Mouse (Mus musculus) heart, embryonic 16.5 days (tissue): ENCODE data around the gene Gigyf2. TPM values are rescaled to one million over a fixed set of nuclear protein-coding genes. Genes with fewer than 3 reads are reported as not detected.

Experiments used
- ATAC-seq: fragments of 200-750 bp; cut with Nextera tagmentation; replicated peaks from 2 replicates; pipeline ENCODE4 v1.8.0; 2017; ENCODE audit warnings: moderate number of reproducible peaks; ENCODE audit not compliant: insufficient read depth, low FRiP score; ENCODE audit errors: extremely low read depth
- H3K27ac ChIP-seq: fragments of 300-500 bp; sonication (generic); 2 replicates; pipeline ENCODE4 v1.5.1; 2014; ENCODE audit warnings: mild to moderate bottlenecking, low read length, control low read depth, moderate library complexity
- H3K27me3 ChIP-seq: fragments of 300-500 bp; sonication (generic); 2 replicates; pipeline ENCODE4 v1.6.1; 2014; ENCODE audit warnings: low read length, mixed read lengths; ENCODE audit not compliant: control insufficient read depth, insufficient read depth
- H3K36me3 ChIP-seq: fragments of 300-500 bp; sonication (generic); 2 replicates; pipeline ENCODE4 v1.6.1; 2014; ENCODE audit not compliant: control insufficient read depth, insufficient read depth
- H3K4me1 ChIP-seq: fragments of 300-500 bp; sonication (generic); 2 replicates; pipeline ENCODE4 v1.6.1; 2014; ENCODE audit warnings: low read length, mixed read lengths; ENCODE audit not compliant: control insufficient read depth, insufficient read depth
- H3K4me2 ChIP-seq: fragments of 300-500 bp; sonication (generic); 2 replicates; pipeline ENCODE4 v1.6.1; 2014; ENCODE audit warnings: low read depth, mild to moderate bottlenecking, control low read depth, low read length
- H3K4me3 ChIP-seq: fragments of 300-500 bp; sonication (generic); 2 replicates; pipeline ENCODE4 v1.5.1; 2014; ENCODE audit warnings: mild to moderate bottlenecking, control low read depth, low read length
- H3K9ac ChIP-seq: fragments of 300-500 bp; sonication (generic); 2 replicates; pipeline ENCODE4 v1.6.1; 2014; ENCODE audit warnings: low read length, control low read depth
- H3K9me3 ChIP-seq: fragments of 300-500 bp; sonication (generic); replicated peaks from 2 replicates; pipeline ENCODE4 v1.6.1; 2016; ENCODE audit warnings: low read length; ENCODE audit not compliant: control insufficient read depth
- WGBS: fragments of 180-500 bp; shearing (Covaris S2); extraction: QIAGEN DNeasy Blood & Tissue Kit; methylation state at CpG from one replicate; pipeline ENCODE4 v1.1.7; 2014; 5-methylcytosine and 5-hydroxymethylcytosine counted together
- polyA plus RNA-seq: library from polyadenylated mRNA; unstranded; fragments of >200 nt; fragmentation: Nextera tagmentation; extraction: Ambion mirVana; gene quantifications from 2 replicates; pipeline ENCODE4 v1.2.1, GENCODE M21; 2015

Gigyf2 gene
- polyA plus RNA-seq, 1 experiment from 2014 or later: 31.6 TPM

- no peak overlapping the region for H3K9ac ChIP-seq
- ATAC-seq: no peak
- 87% methylated on average over 8 of the region's 8 CpGs for WGBS
These were observed 12.8 kb upstream of the Gigyf2 start for GRCm38 (mm10) chr1:87313843-87314570.

DNA sequence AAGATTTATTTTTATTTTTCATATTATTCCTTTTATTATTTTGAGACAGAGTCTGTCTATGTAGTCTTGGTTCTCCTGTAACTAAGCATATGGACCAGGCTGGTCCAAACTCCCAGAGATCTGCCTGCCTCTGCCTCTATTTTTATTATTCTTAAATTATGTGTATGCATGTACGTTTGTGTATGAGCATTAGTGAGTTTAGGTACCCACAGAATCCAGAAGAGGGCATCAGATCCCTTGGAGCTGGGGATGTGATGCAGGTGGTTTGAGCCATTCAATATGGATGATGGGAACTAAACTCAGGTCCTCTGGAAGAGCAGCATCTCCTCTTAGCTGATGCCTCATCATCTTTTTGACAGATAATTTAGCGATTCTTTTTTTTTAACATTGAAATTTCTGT, 11.4 kb upstream of the Gigyf2 start:
- no peak for ATAC-seq
- Histone ChIP-seq H3K27me3 (no peaks in the 10 kb centered on the region), H3K4me3 (no peak overlapping the region), H3K27ac (no peak overlapping the region), H3K9me3 (peaks cover 8% of the 10 kb centered on the region), H3K4me1 (peaks cover 3% of the 10 kb centered on the region; the same call in 1 of the 2 replicates), H3K9ac (no peak overlapping the region), H3K4me2 (no peak overlapping the region), H3K36me3 (0 out of 2 replicates have a peak, but pooled peaks cover 1% of the 10 kb centered on the region)
- 85% methylated on average over 2 of the region's 2 CpGs for WGBS

More at GRCm38 (mm10) chr1:87313843-87314570, 12.8 kb upstream of the Gigyf2 start:
- no peak overlapping the region for H3K4me2 ChIP-seq
- H3K27ac ChIP-seq: no peak overlapping the region
- H3K36me3 ChIP-seq: no peaks in the 10 kb centered on the region
- H3K9me3 ChIP-seq: peaks cover under 1% of the 10 kb centered on the region; the same call in 1 of the 2 replicates
- peaks cover 3% of the 10 kb centered on the region; the same call in 1 of the 2 replicates for H3K4me1 ChIP-seq
- no peaks in the 10 kb centered on the region for H3K27me3 ChIP-seq
- H3K4me3 ChIP-seq: no peak overlapping the region

DNA sequence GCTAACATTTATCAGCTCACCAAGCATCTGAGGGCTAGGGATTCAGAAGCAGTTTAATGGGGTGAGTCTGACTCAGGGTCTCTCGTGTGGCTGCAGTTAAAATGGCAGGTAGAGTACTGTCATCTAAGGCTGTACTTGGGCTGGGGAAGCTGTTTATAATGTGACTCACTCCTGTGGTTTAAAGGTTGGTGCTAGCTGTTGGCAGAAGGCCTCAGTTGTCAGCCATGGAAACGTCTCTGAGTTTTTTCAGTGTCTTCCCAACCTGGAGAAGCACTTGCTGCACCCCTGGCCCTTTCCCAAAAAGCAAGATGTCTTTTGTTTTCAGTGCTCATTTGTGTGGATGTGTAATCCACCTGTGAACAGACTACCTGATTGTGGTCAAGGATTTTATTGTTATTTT, 10.9 kb upstream of the Gigyf2 start:
- H3K27me3 ChIP-seq: no peaks in the 10 kb centered on the region
- H3K9me3 ChIP-seq: peaks cover 12% of the 10 kb centered on the region
- H3K4me3 ChIP-seq: no peak overlapping the region
- H3K4me1 ChIP-seq: peaks cover 3% of the 10 kb centered on the region; the same call in 1 of the 2 replicates
- H3K9ac ChIP-seq: no peak overlapping the region
- no peak for ATAC-seq
- no peak overlapping the region for H3K4me2 ChIP-seq
- 62% methylated on average over 2 of the region's 2 CpGs for WGBS
- 0 out of 2 replicates have a peak, but pooled peaks cover 2% of the 10 kb centered on the region for H3K36me3 ChIP-seq
- H3K27ac ChIP-seq: no peak overlapping the region

- H3K36me3 ChIP-seq: 0 out of 2 replicates have a peak, but pooled peaks cover 2% of the 10 kb centered on the region
- peak; percentile 41; the same call in 1 of the 2 replicates for ATAC-seq
- 13% methylated on average over 3 of the region's 3 CpGs for WGBS
- no peaks in the 10 kb centered on the region for H3K27me3 ChIP-seq
- no peak overlapping the region for H3K27ac ChIP-seq
- H3K9me3 ChIP-seq: peaks cover 16% of the 10 kb centered on the region
- no peak overlapping the region for H3K4me2 ChIP-seq
- peaks cover 3% of the 10 kb centered on the region; the same call in 1 of the 2 replicates for H3K4me1 ChIP-seq
- no peak overlapping the region for H3K9ac ChIP-seq
- H3K4me3 ChIP-seq: no peak overlapping the region
These were observed 10.1 kb upstream of the Gigyf2 start for GRCm38 (mm10) chr1:87316672-87317071.

GRCm38 (mm10) chr1:87321071-87321470, 5.7 kb upstream of the Gigyf2 start:
- Histone ChIP-seq H3K9ac (no peak overlapping the region), H3K4me3 (no peak overlapping the region), H3K36me3 (0 out of 2 replicates have a peak, but pooled peaks cover 2% of the 10 kb centered on the region), H3K27ac (no peak overlapping the region), H3K27me3 (no peaks in the 10 kb centered on the region), H3K9me3 (peaks cover 16% of the 10 kb centered on the region), H3K4me2 (no peak overlapping the region), H3K4me1 (peaks cover 3% of the 10 kb centered on the region; the same call in 1 of the 2 replicates)
- WGBS: 9% methylated on average over 1 of the region's 1 CpGs
- ATAC-seq: no peak

DNA sequence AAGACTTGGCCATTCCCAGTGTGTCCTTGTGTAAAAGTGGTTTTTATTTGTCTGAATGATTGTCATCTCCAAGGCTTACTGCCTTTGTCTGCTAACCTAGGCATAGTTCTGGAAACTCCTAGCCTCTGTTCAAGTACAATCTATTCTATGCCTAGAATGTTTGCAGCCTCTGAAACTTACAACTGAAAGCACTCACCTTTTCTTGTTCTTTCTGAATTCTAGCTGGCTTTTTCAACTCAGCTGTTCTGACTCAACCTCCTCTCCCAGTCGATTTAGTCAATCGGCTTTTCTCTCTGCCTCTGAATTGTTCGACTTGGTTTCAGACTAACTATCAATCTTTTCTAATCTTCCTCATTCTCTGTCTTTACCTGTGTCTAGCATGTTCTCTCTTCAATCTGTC, 4.0 kb upstream of the Gigyf2 start:
- no peak overlapping the region for H3K9ac ChIP-seq
- WGBS: 92% methylated on average over 3 of the region's 3 CpGs

DNA sequence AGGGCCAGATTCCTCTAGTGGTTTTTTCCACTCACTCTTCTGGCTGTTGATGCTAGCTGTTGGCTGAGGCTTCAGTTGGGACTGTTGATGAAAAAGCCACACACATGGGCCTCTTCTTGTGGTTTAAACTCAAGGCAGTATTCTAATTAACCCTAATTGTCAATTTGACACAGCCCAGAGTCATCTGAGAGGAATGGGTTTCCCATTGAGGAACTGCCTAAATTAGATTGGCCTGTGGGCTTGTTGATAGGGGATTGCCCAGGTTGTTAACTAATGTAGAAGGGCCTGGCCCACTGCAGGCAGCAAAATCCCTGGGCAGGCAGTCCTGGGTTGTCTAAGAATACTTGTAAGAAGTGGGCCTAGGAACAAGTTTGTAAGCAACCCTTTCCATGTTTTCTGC, 2.1 kb upstream of the Gigyf2 start:
- Histone ChIP-seq H3K27me3 (no peaks in the 10 kb centered on the region), H3K9ac (no peak overlapping the region), H3K4me1 (peaks cover 8% of the 10 kb centered on the region), H3K9me3 (peaks cover 12% of the 10 kb centered on the region), H3K27ac (no peak overlapping the region), H3K4me3 (no peak overlapping the region), H3K36me3 (0 out of 2 replicates have a peak, but pooled peaks cover 2% of the 10 kb centered on the region), H3K4me2 (no peak overlapping the region)
- no peak for ATAC-seq

More for the DNA sequence above, 4.0 kb upstream of the Gigyf2 start:
- no peak overlapping the region for H3K4me3 ChIP-seq
- H3K9me3 ChIP-seq: peaks cover 16% of the 10 kb centered on the region
- ATAC-seq: no peak
- no peak overlapping the region for H3K27ac ChIP-seq
- peaks cover 1% of the 10 kb centered on the region; the same call in 1 of the 2 replicates for H3K4me1 ChIP-seq
- H3K4me2 ChIP-seq: no peak overlapping the region
- H3K36me3 ChIP-seq: 0 out of 2 replicates have a peak, but pooled peaks cover 2% of the 10 kb centered on the region
- no peaks in the 10 kb centered on the region for H3K27me3 ChIP-seq

GRCm38 (mm10) chr1:87327165-87327861, 515 bp downstream of the Gigyf2 start:
- ATAC-seq: peak; percentile 82
- H3K36me3 ChIP-seq: no peaks in the 10 kb centered on the region
- peak overlapping the region; percentile 94 for H3K4me3 ChIP-seq
- peaks cover 9% of the 10 kb centered on the region for H3K4me1 ChIP-seq
- WGBS: under 1% methylated on average over 53 of the region's 53 CpGs
- peak overlapping the region; percentile 76 for H3K4me2 ChIP-seq
- H3K9me3 ChIP-seq: no peaks in the 10 kb centered on the region
- no peaks in the 10 kb centered on the region for H3K27me3 ChIP-seq
- H3K27ac ChIP-seq: peak overlapping the region; percentile 91
- H3K9ac ChIP-seq: peak overlapping the region; percentile 94

GRCm38 (mm10) chr1:87331774-87332173, 5.0 kb downstream of the Gigyf2 start:
- peaks cover 9% of the 10 kb centered on the region for H3K4me1 ChIP-seq
- H3K4me2 ChIP-seq: no peak overlapping the region
- 89% methylated on average over 4 of the region's 4 CpGs for WGBS
- H3K36me3 ChIP-seq: peaks cover 13% of the 10 kb centered on the region; the same call in 1 of the 2 replicates
- H3K4me3 ChIP-seq: no peak overlapping the region
- peak overlapping the region; percentile 21; the same call in 1 of the 2 replicates for H3K27ac ChIP-seq
- H3K27me3 ChIP-seq: no peaks in the 10 kb centered on the region
- H3K9ac ChIP-seq: no peak overlapping the region
- no peaks in the 10 kb centered on the region for H3K9me3 ChIP-seq
- no peak for ATAC-seq
